Mouse (Mus musculus) macrophage (primary cell): ENCODE results near the gene Mepe. TPM values are rescaled to one million over a fixed set of nuclear protein-coding genes. Genes with fewer than 3 reads are reported as not detected.

Experiments
- H3K27ac ChIP-seq: fragments of 350-480 bp; formaldehyde crosslinking; 2 replicates; pipeline ENCODE4 v1.9.0; 2021
- H3K36me3 ChIP-seq: fragments of 350-480 bp; formaldehyde crosslinking; 2 replicates; pipeline ENCODE4 v1.9.0; 2021; ENCODE audit errors: inconsistent target
- H3K4me3 ChIP-seq: fragments of 350-480 bp; formaldehyde crosslinking; 2 replicates; pipeline ENCODE4 v1.9.0; 2021; ENCODE audit errors: inconsistent target
- H3K79me2 ChIP-seq: fragments of 350-480 bp; formaldehyde crosslinking; 2 replicates; pipeline ENCODE4 v1.9.0; 2021; ENCODE audit errors: inconsistent target
- WGBS: methylation state at CpG from one replicate; pipeline ENCODE4 v1.1.7; 2026; ENCODE audit warnings: inconsistent platforms; ENCODE audit not compliant: missing documents; 5-methylcytosine and 5-hydroxymethylcytosine counted together
- polyA plus RNA-seq: library from polyadenylated mRNA; stranded (reverse); fragments of 250-400 nt; gene quantifications from 3 replicates; pipeline ENCODE4 v1.2.4, GENCODE M21; 2018; ENCODE audit warnings: inconsistent platforms

Mepe gene
- polyA plus RNA-seq, 1 experiment from 2014 or later, result not detected

DNA sequence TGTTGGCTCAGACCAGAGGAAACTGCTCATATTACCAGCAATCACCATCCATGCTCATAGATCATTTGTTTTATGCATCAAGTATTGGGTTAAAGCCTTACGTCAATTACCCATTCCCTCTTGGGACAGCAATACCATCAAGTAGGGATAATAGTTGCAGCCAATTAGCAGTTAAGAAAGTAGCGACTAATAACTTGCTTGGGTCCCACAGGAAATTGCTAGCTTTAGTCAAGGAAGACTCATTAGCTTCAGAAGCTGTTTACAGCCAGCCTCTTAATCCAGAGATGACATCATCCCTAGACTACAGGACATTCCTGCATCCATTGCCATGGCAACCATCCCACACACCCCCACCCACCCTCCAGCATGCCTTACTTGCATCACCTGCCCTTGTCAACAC, 50.0 kb downstream of the Mepe start:
- Histone ChIP-seq H3K27ac (no peak overlapping the region), H3K4me3 (no peak overlapping the region), H3K36me3 (no peaks in the 10 kb centered on the region), H3K79me2 (no peaks in the 10 kb centered on the region)
- WGBS, result 97% methylated on average over 2 of the region's 2 CpGs

DNA sequence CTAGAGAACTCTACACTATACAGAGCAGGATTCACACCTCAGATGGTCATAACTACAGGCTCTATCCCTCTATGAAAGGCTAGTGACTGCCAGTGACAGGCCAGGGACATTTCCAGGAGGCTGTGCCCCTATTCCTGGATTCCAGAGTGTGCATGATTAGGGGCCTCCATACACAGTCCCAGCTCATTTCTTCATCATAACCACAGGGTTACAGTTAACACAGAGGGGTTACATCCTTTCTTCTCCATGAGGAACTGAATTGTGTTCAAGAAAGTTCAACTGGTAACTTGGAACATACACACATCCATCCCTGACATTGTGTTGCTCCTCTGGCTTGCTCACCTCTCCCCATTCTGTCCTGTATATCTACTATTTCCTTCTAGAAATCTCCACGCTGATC, 51.8 kb downstream of the Mepe start:
- no peak overlapping the region for H3K4me3 ChIP-seq
- WGBS, result 94% methylated on average over 1 of the region's 1 CpGs
- H3K27ac ChIP-seq, result no peak overlapping the region
- no peaks in the 10 kb centered on the region for H3K36me3 ChIP-seq
- H3K79me2 ChIP-seq, result no peaks in the 10 kb centered on the region

DNA sequence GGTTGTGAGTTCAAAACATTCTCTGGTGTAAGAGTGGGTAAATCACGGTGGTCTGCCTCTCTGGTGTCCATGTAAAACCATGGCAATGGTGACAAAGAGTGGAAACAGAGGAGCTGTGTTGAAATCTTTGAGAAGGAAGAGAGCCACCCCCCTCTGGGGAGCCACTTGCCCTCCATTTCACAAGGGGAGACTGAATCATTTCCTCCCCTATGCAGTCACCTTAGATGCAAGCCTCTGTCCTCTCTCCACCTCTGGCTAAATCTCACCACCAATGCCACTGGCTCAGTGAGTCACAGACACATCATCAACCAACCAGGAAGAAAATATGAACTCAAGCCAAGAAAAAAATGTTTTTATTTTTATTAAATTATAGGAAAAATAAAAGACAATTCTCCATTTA, 55.4 kb downstream of the Mepe start:
- 6% methylated on average over 1 of the region's 1 CpGs for WGBS
- H3K79me2 ChIP-seq, result no peaks in the 10 kb centered on the region
- H3K36me3 ChIP-seq, result no peaks in the 10 kb centered on the region
- H3K27ac ChIP-seq, result no peak overlapping the region
- H3K4me3 ChIP-seq, result no peak overlapping the region

DNA sequence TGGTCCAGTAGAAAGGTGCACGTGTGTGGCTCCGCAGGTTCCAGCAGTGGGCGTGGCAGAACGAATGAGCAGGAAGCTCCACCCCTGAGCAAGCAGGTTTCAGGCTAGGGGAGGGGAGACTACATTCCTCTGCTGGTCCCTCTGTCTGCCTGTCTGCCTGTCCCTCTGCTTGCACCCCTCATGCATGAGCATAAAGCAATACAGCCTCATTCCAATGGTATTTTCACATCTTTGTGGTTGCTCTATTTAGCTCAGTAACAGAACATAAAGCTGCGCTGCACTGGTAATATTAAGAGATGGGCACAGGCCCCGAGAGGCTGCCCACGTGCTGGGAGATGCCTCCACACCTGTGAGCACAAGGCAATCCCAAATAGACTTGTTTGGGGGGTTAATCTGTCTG, 56.5 kb downstream of the Mepe start:
- no peak overlapping the region for H3K27ac ChIP-seq
- no peaks in the 10 kb centered on the region for H3K36me3 ChIP-seq
- H3K79me2 ChIP-seq, result no peaks in the 10 kb centered on the region
- WGBS, result 83% methylated on average over 5 of the region's 7 CpGs
- no peak overlapping the region for H3K4me3 ChIP-seq

DNA sequence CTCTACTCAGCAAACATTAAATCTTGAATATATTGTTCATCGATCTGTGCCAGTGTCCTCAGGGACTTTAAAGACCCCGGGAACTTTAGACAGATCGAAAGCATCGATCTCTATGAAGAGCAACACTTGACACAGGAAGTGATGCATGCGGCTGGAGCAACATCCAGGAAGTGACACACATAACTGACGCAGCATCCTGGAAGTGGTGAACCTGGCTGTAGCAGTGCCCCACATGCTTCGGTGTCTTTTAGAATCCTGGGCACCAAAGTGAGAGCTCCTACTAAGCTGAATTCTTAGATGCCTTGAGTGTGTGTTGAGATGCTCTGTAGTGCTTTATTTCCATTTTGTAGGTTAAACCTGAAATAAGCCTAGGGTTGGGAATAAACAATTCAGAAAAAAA, 59.4 kb downstream of the Mepe start:
- H3K36me3 ChIP-seq, result no peaks in the 10 kb centered on the region
- H3K79me2 ChIP-seq, result no peaks in the 10 kb centered on the region
- H3K27ac ChIP-seq, result no peak overlapping the region
- H3K4me3 ChIP-seq, result no peak overlapping the region
- 70% methylated on average over 7 of the region's 7 CpGs for WGBS

DNA sequence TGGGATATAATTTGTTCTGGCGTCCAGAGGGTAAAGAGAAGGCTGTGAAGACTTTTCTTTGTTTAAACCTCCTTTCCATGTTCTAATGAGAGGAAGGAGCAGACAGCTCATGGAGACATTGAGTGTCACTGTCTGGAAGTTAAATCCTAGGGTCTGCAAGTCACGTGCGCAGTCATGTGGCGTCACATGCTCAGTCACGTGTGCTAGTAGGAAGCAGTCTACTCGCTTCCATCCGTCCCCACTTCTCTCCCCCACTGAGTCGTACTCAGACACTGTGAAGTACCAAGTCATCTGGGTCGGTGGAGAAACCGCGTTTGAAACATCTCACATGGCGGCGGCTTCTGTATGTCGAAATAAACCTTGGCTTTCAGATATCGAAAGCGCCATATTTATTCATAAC, 60.4 kb downstream of the Mepe start:
- Histone ChIP-seq H3K4me3 (no peak overlapping the region), H3K79me2 (no peaks in the 10 kb centered on the region), H3K36me3 (no peaks in the 10 kb centered on the region), H3K27ac (no peak overlapping the region)
- 93% methylated on average over 16 of the region's 16 CpGs for WGBS

DNA sequence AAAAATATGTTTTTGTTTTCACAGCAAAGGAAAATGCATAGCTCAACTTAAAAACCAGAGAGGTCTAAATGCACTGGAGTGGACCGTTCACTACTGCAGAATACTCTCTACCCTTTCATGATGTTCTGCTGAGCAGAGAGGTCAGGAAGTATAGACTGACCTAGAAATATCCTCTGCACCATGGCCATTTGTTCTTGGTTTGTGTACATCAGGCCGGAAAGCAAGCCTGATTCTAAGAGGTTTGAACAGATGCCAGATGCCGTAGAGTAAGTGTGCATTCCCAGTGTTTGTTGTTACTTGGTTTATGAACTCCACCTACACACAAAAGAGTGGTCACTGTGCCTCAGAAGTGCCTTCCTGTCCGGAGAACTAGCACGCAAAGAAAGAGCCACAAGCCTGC, 61.8 kb downstream of the Mepe start:
- no peak overlapping the region for H3K4me3 ChIP-seq
- H3K27ac ChIP-seq, result no peak overlapping the region
- 92% methylated on average over 5 of the region's 5 CpGs for WGBS
- no peaks in the 10 kb centered on the region for H3K79me2 ChIP-seq
- H3K36me3 ChIP-seq, result no peaks in the 10 kb centered on the region

Other genes starting within 250 kb of the Mepe start
- gene Gm17660, start 247.7 kb upstream of the Mepe start, polyA plus RNA-seq, result not detected in 3 replicates
- not detected in 3 replicates for gene Sparcl1, start 211.6 kb upstream of the Mepe start, polyA plus RNA-seq
- not detected in 3 replicates for gene Dspp, start 154.6 kb upstream of the Mepe start, polyA plus RNA-seq
- not detected in 3 replicates for gene Dmp1, start 122.7 kb upstream of the Mepe start, polyA plus RNA-seq
- not detected in 3 replicates for gene Ibsp, start 26.2 kb upstream of the Mepe start, polyA plus RNA-seq
- gene Spp1, start 109.8 kb downstream of the Mepe start, polyA plus RNA-seq, result 3,232 to 4,719 TPM (median 4,121 TPM) in 3 replicates
- 10.8 to 12.0 TPM (median 11.3 TPM) in 3 replicates for gene Pkd2, start 134.1 kb downstream of the Mepe start, polyA plus RNA-seq
- gene BC005561, start 183.0 kb downstream of the Mepe start, polyA plus RNA-seq, result 2.0 to 3.0 TPM (median 2.1 TPM) in 3 replicates